Mouse (Mus musculus) brain, embryonic 18.5 days (tissue): ENCODE measurements at regions not wholly inside any gene's neighbourhood (a gene's known extent, or its start where the extent isn't known, plus 50 kb on each side); places are given as distances from the start of the nearest gene placed in this dataset.
"Not testable (repeated sequence)": the region's sequence is repeated elsewhere in the genome, so short reads cannot be mapped to it uniquely, and the experiment has no call there.

ENCODE experiments used
- DNase-seq: peaks from one replicate; pipeline ENCODE4 v3.0.0-alpha.2; 2012; ENCODE audit warnings: low read depth, low spot score

DNA sequence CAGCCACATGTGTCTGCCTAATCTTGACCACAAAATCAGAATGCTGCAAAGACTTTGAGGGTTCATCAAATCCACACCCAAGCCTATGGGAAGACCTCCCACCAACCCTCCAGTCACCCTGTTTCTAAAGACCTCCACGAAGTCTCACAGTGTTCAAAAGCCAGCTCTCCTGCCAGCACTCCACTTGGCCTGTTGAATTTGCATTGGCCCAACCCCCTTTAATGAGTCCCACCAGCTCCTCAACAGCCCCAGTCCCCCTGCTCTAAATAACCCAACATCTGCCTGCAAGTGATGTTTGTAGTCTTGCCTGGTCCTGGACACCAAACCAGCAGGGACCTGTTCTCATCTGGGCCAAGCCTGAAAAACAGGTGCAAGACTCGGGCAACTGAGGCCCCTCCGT lies 106.6 kb upstream of the Nt5e start:
- DNase-seq = no peak

DNA sequence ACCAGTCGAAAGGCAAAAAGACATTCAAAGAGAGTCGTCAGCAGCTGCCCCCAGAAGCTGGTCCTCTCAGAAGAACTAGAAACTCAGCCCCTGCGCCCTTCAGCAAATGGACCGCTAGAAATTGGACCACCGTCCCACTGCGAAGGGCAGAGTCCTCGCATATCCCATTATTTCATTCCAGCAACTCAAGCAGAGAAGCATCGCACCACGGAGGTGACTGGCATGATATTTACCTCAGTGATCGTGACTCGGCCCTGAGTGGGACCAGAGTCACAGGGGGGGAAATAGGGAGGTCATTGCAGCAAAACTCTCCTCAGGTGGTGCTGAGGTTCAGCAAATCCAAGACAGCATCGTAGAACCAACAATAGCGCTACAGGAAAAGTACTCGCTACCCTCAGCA lies 105.7 kb upstream of the Nt5e start:
- no peak for DNase-seq

DNA sequence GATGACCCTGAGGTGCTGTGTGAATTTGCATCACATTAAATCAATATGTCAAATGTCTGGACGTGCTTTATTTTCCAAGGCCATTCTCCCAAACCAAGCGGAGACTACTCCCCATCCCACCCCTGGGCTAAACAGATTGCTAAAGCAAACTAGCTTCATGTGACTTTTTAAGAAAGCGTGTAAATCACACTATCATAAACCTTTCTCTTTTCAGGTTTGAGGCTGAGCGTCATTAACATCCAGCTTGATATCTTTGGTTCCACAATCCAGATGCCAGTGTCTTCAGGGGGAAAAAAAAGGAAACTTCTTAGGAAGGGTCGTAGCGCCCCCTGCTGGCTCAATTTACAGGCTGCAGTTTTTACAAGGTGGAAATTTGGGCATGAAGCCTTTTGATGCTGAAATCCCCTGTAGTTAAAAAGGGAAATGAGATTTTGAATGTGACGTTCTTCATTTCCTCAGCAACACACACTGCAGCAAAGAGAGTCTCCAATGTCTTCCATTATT lies 105.1 kb upstream of the Nt5e start:
- peak; percentile 16 for DNase-seq

DNA sequence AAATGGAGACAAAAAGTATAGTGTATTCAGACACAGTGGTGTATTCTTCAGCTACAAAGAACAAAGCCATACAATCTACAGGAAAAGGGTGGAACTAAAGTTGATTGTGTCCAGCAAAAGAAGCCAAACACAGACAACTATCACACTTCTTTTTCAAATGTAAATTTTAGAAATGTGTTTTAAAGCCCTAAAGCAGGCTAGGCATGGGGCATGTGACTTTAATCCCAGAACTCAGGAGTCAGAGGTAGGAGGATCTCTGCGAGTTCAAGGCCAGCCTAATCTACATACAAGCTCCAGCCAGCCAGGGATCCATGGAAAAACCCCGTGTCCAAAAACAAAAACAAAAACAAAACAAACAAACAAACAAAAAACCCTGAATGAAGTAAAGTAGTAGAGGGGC lies 89.9 kb upstream of the Nt5e start:
- no peak for DNase-seq

DNA sequence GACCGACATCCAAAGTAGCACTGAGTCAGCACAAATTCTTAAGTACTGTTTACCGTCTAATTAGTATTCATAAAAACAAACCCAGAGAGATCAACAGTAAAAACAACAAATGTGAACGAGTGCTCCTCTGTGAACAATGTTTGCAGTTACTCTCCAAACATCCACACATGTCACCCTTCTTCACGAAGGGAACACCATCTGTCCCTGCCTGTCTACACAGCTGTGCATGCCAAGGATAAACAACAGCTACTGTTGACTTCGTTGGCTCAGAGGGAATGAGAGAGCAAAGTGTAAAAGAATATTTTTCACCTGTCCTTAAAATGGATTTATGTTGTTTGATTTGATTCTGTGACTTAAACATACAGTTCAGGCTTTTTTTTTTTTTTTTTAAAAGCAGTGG lies 88.7 kb upstream of the Nt5e start:
- DNase-seq = peak; percentile 4

DNA sequence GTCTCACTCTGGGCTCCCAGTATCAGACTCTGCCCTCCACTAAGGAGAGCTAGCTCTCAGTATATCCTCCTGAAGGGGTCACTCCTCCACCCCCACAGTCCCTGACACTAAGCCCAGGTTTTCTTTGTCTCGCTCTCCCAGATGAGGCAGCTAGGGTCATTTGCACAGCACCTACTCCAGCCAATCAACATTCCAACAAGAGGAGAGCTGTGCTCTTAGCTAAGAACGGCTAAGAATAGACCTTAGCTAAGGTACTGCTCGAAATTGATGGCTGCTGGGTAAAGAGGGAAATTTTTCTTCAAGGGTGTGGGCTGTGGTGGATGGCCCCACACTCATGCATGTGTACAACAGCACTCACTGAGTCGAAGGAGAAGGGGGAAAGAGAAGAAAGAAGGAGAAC lies 86.3 kb upstream of the Nt5e start:
- DNase-seq = no peak

DNA sequence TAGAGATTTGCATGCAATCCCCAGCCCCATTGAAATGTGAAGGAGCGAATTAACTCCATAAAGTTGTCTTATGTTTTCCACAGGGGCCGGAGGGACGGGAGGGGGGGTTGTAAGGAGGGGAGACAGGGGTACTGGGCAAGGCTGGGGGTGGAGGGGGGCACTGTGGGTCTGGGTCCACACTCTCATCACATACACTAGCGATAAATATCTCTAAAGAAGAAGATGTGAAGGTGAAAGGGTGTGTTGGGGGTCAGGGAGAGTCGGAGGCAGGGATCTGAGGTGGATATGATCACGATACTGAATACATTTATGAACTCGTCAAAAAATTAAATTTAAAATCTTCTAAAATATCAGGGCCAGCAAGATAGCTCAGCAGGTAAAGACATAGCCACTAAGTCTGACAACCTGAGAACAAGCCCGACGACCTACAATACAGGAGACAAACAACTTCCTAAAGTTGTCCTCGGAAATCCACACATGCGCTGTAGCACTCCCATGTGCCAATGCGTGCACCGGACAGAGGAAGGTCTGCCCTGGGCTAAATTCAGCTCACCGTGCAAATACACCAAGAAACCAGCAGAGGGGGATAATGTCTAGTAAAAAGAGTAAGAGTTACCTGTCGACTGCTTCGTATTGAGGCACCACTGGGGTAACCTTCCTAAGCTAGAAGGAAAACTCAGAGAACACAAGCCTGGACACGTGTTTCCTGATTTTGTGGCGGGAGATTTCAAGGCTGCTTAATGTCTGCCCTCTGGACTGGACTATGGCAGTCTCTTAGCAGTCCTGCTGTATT lies 85.6 kb upstream of the Nt5e start:
- peak; percentile 43 for DNase-seq

DNA sequence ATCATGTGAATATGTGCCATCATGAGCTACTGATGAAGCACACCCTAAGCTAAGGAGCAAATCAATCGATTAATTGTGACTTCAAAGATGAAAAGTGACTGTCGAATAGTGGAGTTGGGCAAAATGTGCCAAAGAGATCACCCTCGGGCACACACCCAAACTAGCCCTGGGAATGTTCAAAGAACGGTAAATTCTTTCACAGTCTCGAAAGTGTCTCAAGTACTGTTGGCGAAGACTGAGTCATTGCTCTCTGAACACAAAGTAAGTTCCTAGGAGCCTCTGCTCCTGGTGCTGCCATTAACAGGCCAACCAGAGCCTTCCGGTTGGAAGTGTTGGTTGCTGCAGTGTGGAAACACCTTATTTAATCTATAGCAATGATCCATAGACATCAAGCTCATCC lies 84.5 kb upstream of the Nt5e start:
- DNase-seq = no peak

DNA sequence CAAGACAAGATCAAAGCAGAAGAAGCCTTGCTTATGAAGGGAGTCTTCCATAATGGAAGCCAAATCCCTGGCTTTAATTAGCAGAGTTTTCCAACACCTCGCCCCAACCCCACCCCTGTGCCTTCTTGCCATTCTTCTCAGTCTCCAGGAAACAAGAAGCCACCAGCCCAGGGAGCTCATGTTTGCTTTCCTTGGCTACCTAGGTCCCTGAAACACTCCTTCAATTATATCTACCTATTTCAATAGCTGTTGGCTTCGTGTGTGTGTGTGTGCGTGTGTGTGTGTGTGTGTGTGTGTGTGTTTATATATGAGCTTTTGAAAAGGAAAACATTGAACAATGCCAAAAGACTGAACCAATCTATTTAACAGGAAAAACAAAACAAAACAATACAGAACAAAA lies 82.5 kb upstream of the Nt5e start:
- no peak for DNase-seq

DNA sequence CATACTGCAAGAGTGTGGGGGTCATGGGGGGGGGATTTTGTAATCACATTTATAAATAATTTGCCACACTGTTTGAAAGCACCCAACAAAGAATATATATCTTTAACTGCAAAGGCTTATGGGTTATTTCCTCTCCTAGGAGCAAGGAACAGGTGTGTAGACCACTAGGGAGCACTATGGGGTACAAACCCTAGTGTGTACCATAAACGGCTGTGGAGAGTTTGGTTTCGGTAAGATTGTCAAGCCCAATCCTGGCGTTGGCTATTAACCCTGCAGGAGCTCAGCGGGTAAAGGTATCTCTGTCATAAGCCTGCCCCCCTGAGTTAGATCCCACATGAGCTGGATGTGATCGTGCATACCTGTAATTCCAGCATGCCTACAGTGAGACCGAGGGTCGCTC lies 71.0 kb upstream of the Nt5e start:
- no peak for DNase-seq

DNA sequence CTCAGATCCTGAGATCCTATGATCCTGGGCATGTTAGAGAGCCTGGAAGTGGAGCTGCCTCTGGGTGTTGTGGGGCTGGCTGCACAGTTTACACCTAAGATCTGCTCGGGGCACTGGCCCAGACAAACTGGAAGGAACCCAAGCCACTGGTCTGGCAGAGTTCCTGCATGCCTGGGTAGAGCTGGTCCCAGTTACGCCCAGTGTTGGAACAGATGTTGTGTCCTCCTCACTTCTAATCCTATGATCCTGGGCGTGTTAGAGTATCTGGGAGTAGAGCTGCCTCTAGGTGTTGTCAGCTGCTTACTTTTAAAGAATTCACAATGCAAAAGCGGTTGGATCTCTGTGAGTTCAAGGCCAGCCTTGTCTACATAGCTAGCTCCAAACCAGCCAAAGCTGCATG lies 67.4 kb upstream of the Nt5e start:
- DNase-seq = no peak

DNA sequence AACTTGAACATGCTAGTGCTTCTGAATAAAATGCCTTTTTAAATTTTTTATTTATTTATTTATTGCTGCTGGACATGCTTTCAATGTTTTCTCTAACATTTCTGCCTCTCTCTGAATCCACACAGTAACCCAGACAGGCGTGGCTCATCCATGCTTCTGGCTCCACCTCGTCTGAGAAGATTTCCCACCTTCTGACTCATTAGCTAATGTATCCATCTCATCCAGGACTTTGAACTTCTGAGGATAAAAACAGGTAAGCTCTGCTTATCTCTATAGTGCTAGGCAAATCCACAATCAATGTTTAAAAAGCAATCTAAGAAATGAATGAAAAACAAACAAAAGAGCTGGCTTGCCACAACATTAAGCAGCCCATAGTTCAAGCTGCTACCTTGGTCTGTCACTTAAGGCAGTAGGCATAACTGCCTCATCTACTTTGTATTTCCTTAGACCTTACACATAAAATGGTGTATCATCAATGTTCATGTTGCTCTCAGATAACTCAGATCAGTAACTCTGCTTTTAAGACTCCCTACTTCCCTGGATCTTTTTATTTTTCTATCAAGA lies 66.8 kb upstream of the Nt5e start:
- DNase-seq = no peak

DNA sequence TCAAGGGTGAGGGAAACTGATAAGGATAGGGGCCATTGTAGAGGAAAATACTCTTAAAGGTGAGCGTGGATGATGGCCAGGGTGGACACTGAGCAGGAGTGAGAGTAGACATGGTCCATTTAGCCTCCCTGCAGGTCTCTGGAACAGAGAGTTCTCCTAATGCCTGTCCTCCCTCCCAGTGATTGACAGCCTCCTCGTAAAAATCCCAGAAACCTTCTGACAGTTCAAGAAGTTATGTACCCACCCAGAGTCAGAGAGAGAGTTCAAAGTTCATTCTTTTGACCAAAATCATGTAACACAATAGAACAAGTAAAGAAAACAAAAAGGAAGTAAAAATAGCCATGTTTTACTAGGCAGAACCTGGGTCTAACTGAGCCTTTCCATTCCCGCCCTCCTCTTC lies 64.5 kb upstream of the Nt5e start:
- no peak for DNase-seq

DNA sequence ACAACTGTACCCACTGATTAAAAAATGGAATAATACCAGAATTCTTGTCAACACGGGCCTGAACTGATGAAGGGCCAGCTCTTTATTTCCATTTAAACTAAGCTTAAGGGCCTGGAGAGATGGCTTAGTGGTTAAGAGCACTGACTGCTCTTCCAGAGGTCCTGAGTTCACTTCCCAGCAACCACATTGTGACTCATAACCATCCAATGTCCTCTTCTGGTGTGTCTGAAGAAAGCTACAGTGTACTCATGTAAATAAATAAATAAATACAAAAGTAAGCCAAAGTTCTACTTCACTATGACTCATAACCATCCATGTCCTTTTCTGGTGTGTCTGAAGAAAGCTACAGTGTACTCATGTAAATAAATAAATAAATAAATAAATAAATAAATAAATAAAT lies 60.7 kb upstream of the Nt5e start:
- DNase-seq = not testable (repeated sequence)

DNA sequence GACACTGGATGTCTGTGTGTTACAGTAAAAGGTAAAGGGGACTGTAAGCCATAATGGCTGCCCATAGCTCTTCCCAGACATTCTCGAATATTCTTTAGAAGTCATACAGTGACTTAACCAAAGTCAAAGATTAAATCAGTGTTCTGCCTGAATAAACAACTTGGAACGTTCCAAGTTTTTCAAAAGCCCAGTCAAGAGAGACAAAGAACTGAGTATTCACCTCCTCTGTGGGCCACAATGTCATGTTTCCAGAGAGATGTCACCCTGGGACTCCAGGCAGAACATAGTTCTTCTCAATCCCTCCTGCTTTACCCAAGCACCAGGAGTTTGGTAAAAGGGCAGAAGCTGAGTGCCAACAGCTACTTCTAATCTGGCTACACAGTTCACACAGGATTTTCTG lies 58.2 kb upstream of the Nt5e start:
- DNase-seq = no peak

DNA sequence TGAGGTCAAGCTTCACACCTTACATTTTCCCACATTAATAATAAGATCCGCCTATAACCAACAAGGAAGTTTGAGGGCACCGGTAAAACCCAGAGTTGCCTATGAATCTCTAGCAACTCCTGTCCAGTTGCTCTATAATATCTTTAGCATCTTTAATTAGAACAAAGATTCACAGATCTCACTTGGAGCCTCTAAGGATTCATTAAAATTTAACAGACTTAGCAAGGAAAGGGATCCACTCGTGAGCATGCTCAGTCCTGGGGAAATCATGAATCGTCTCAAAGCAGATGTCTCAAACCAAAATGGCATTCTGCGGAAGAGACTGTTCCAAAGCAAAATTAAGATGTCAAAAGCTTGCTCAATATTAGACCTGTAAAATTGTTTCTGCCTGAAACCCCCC lies 57.8 kb upstream of the Nt5e start:
- DNase-seq = no peak

DNA sequence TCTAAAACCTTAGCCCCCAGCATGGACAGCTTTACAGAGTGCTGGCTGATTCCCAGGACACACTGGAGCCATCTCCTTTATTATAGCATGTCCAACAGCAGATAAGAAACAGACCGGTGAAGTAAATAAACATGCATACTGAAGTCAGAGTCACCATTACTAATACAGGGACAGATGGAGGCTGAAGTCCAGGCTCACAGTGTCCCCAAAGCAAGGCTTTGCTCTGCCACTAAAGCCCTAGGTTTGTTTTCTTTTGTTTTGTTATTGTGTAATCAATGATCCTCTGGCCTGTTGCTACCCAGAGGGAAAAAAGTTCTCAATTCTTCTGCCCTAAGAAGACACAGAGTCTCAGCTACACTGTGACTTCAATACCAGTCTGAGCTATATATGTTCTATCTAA lies 56.2 kb upstream of the Nt5e start:
- DNase-seq = no peak

DNA sequence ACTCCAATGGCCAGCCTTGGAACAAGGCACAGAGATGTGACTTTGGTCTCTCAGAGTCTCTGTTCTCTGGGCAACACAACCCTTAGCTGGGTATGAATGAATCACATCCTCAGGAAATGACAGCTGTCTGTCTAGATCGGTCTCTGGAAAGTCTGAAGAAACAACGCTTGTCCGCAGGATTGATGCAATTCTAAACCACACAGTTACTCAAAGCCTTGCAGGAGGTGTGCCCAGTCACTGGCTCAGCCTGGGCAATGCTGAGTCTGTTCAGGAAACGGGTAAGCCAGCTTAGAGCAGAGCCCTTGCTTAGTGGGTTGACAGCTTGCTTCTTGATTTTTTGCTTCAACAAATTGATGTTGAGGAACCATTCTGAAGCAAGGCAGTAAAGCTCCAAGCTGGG lies 53.7 kb upstream of the Nt5e start:
- no peak for DNase-seq

DNA sequence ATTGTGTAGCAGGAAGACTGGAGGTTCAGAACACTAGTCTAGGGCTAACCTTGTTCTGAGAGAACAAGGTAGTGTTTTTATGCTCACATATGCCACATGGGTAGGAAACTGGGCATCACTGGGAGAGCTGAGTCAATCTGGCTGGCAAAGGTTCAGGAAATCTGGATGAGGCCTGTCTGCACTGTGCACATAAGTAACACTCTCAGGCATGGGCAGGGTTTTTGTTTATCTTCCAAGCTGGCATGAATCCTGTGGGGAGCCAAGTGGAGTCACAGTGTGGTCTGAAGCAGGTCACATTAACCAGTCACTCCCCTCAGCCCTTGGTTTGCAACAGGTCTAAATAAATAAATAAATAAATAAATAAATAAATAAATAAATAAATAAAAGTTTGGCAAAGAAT lies 53.0 kb upstream of the Nt5e start:
- no peak for DNase-seq

DNA sequence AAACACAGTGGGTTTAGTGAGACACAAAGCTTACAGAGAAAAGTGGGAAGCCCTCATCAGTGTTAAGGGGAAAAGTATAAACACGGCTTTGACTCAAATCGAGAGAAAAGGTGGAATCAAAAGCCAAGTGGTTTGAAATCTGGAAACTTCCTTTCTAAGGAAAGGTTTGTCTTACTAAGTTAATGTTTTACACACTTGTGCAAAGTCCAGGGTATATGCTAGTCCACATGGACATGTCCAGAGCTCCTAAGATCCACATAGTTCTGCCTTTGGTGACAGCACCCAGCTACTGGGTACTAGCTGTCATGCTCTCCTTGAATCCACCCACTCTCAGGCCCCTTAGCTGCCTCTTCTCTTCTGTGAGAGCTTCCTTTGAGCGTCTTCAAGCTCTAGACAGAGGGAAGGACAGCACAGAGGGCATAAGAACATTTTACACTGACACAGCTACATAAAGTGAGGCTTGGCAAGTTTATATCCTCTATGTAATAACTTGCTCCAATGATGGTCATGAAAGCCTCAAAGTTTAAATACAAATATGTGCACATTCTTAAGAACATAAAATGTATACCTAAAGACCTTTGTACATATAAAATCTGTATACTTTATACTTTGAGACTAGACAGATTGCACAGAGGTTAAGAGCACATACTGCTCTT lies 52.2 kb upstream of the Nt5e start:
- no peak for DNase-seq

DNA sequence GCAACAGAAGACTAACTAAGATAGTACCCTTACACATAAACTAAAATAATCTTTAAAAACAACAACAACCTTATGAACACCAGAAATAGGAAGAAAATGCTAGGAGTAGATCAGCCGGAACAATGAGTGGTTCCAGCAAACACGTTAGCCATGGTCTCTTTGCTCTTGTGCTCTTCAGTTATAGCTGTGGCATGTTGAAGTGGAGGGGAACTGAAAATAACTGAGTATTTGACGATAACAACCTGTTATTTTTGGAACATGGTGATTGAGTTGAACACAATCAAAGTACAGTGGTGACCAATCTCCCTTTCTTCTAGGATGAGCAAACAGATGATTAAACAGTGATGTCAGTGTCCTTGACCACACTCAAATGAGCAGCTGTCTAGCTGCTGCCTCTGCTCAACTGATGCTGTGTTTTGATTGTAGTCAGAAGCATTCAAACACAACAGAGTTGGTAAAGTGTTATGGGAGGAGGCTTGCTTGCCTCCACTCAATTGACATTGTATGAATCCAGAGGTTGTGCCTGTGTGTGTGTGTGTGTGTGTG lies 50.9 kb upstream of the Nt5e start:
- DNase-seq = no peak

DNA sequence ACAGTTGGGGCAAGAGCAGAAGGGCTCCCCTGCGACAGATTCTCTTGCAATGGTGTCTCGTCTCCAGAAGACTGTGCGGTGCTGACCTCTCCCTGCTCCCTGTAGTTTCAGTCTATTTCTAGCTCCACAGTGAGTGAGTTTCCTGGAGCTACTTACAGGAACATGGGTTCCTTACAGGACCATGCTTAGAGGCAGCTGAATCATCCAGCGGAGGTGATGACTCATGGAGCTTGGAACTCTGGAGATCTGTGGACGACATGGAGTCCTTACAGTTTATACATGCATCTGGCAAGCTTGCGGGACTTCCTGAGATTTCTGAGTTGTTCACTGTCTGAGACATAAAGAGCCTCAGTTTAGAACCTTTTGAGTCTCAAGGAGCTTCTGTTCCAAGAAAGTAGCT lies 50.0 kb upstream of the Nt5e start:
- DNase-seq = no peak
